ENCODE assay signal across 16 mouse cellular contexts in the genomic region with DNA sequence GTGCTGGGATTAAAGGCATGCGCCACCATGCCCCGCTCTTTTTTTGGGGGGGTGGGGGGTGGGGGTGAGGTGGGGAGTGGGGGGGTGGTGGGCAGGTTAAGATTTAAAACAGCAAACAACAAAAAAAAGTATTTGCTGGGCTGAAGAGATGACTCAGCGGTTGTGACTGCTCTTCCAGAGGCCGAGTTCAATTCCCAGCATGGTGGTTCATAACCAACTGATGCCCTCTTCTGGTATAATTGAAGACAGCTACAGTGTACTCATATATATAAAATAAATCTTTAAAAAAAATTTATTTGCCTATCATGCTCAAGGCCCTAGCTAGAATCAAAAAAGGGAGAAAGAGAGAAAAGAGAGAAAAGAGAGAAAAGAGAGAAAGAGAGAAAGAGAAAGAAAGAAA. TPM values are rescaled to one million over a fixed set of nuclear protein-coding genes. Genes with fewer than 3 reads are reported as not detected.
DNase-seq lines count a peak whose midpoint lies in the region; ATAC-seq and TF ChIP-seq lines count a peak whose summit lies in the region.
"Had no signal": no experiment of that assay in that cellular context is flagged by ENCODE, and none has a peak within 500 bp of the region (broad histone marks: within the 10 kb centered on the region; RNA-seq: fewer than 3 reads in every experiment).

No protein-coding gene starts in this region.

- no peak for TF ChIP-seq POLR2A in heart, adult 2 months (IDR thresholded peaks at IDR 0.05; ENCODE audit: insufficient read depth, low read depth, low read length)
- no peak for TF ChIP-seq POLR2A in liver, adult 2 months (IDR thresholded peaks at IDR 0.05; ENCODE audit: extremely low read depth, insufficient read depth, low read length)

- H3K4me2 ChIP-seq in liver, embryonic 12.5 days: no peak overlapping the region
- H3K4me2 ChIP-seq: embryonic facial prominence, embryonic 13.5 days; forebrain, embryonic 13.5 days; limb, embryonic 15.5 days had no signal

- no peak for TF ChIP-seq EP300 in heart, adult 2 months (IDR thresholded peaks at IDR 0.05; ENCODE audit: insufficient read depth, low read depth, low read length)

- no peak overlapping the region for H3K4me3 ChIP-seq in heart, adult 2 months
- no peak overlapping the region for H3K4me3 ChIP-seq in liver, adult 2 months (ENCODE audit: insufficient read depth, low read depth, low read length)
- H3K4me3 ChIP-seq in liver, embryonic 12.5 days: no peak overlapping the region
- H3K4me3 ChIP-seq: embryonic facial prominence, embryonic 13.5 days; forebrain, embryonic 13.5 days; limb, embryonic 15.5 days had no signal

- no peak overlapping the region for H3K9ac ChIP-seq in heart, adult 2 months (ENCODE audit: low read depth, low read length)
- no peak overlapping the region for H3K9ac ChIP-seq in liver, adult 2 months (ENCODE audit: low read depth, low read length)
- no peak overlapping the region for H3K9ac ChIP-seq in liver, embryonic 12.5 days
- H3K9ac ChIP-seq: forebrain, embryonic 13.5 days; limb, embryonic 15.5 days had no signal

- no peak for DNase-seq in heart, adult 2 months
- no peak for DNase-seq in heart, adult 8-10 months (ENCODE audit: low spot score)
- peak; percentile 13 for DNase-seq in liver, adult 2 months (ENCODE audit: extremely low read depth, low read depth, low spot score)
- peak; percentile 39 for DNase-seq in ES-CJ7 (ENCODE audit: low read depth, low spot score)
- peak; percentile 21 for DNase-seq in c-Kit-positive CD71-positive TER-119-negative erythroid progenitor cells, embryonic 14.5 days (ENCODE audit: low read depth)
- no peak for DNase-seq in frontal cortex, postnatal 10 days (ENCODE audit: low spot score in 2 of 2)
- DNase-seq: cerebellum, postnatal 36 days; gastrocnemius, postnatal 36 days; kidney, postnatal 36 days; right cerebral cortex, postnatal 4 days had no signal

- TF ChIP-seq CTCF in heart, adult 2 months (IDR thresholded peaks at IDR 0.05): peak; percentile 57
- no peak for TF ChIP-seq CTCF in liver, adult 2 months (IDR thresholded peaks at IDR 0.05; ENCODE audit: low read depth, low read length)

- WGBS in heart, adult 2 months: 76% methylated on average over 4 of the region's 4 CpGs
- WGBS in liver, adult 2 months: 71% methylated on average over 4 of the region's 4 CpGs
- WGBS in liver, embryonic 12.5 days (ENCODE audit: insufficient replicate concordance): 78% methylated on average over 4 of the region's 4 CpGs

- H3K79me2 ChIP-seq in heart, adult 2 months (replicated peaks; ENCODE audit: control insufficient read depth, insufficient read depth, low read length): peaks cover 3% of the 10 kb centered on the region; the same call in 1 of the 2 replicates
- H3K79me2 ChIP-seq in liver, adult 2 months (ENCODE audit: control insufficient read depth, insufficient read depth, low read length): peaks cover 3% of the 10 kb centered on the region; the same call in 1 of the 2 replicates

- 0 out of 2 replicates have a peak, but pooled peaks cover 2% of the 10 kb centered on the region for H3K36me3 ChIP-seq in heart, adult 2 months (ENCODE audit: control insufficient read depth, insufficient read depth, low read length)
- H3K36me3 ChIP-seq in liver, adult 2 months (ENCODE audit: control insufficient read depth, insufficient read depth, low read length): peaks cover 27% of the 10 kb centered on the region
- H3K36me3 ChIP-seq in liver, embryonic 12.5 days: peaks cover 70% of the 10 kb centered on the region

- no peaks in the 10 kb centered on the region for H3K4me1 ChIP-seq in heart, adult 2 months (ENCODE audit: control insufficient read depth, insufficient read depth, low read length)
- peaks cover 3% of the 10 kb centered on the region; the same call in 1 of the 2 replicates for H3K4me1 ChIP-seq in liver, adult 2 months (ENCODE audit: control insufficient read depth, insufficient read depth, low read length)
- H3K4me1 ChIP-seq in liver, embryonic 12.5 days: peaks cover 21% of the 10 kb centered on the region

- intact Hi-C loops in heart, adult 2 months (cut with DNase I): loop anchor here (2.0 kb wide), 1 partner anchor 125 kb away; no protein-coding TSS in a partner anchor

- H3K9me3 ChIP-seq in liver, embryonic 12.5 days (replicated peaks): no peaks in the 10 kb centered on the region
- H3K9me3 ChIP-seq: embryonic facial prominence, embryonic 13.5 days; forebrain, embryonic 13.5 days; limb, embryonic 15.5 days had no signal

- H3K27me3 ChIP-seq in heart, adult 2 months (ENCODE audit: control insufficient read depth, insufficient read depth, low read length): no peaks in the 10 kb centered on the region
- no peaks in the 10 kb centered on the region for H3K27me3 ChIP-seq in liver, adult 2 months (ENCODE audit: control insufficient read depth, insufficient read depth, low read length)
- no peaks in the 10 kb centered on the region for H3K27me3 ChIP-seq in liver, embryonic 12.5 days (replicated peaks)
- H3K27me3 ChIP-seq: embryonic facial prominence, embryonic 13.5 days; forebrain, embryonic 13.5 days; limb, embryonic 15.5 days had no signal

- no peak overlapping the region for H3K27ac ChIP-seq in heart, adult 2 months
- no peak overlapping the region for H3K27ac ChIP-seq in liver, adult 2 months (replicated peaks; ENCODE audit: insufficient read depth, low read depth, low read length)
- no peak overlapping the region for H3K27ac ChIP-seq in liver, embryonic 12.5 days
- H3K27ac ChIP-seq: embryonic facial prominence, embryonic 13.5 days; forebrain, embryonic 13.5 days; limb, embryonic 15.5 days; macrophage had no signal

- no peak for ATAC-seq in liver, embryonic 12.5 days
- no peak for ATAC-seq in frontal cortex, adult (ENCODE audit: low TSS enrichment)
- ATAC-seq: forebrain, embryonic 13.5 days had no signal

RNA-seq across cellular contexts. Expression of gene Diexf, which starts 4.2 kb away (rescaled TPM):
- total RNA-seq in heart, adult 2 months (2021): 10 to 100 TPM in 1 of 2 experiments, 1 to 10 TPM in 1; 7.8 to 10.2 TPM
- polyA plus RNA-seq in heart, adult 2 months (2012; rRNA removed): 7.3 and 17.5 TPM in 2 replicates
- 1 to 10 TPM; 7.4 to 9.8 (median 9.0) TPM for total RNA-seq in heart, adult 8-10 months (2022)
- 5.2 and 6.2 TPM in 2 replicates for total RNA-seq in liver, adult 2 months (2014; rRNA removed)
- 8.0 and 11.0 TPM in 2 replicates for polyA plus RNA-seq in liver, adult 2 months (2012; rRNA removed)
- 4.4 and 5.4 TPM in 2 replicates for polyA plus RNA-seq in liver, embryonic 12.5 days (2016; fragmentation: Nextera tagmentation; extraction: Ambion mirVana)

RNA-seq across cellular contexts. Expression of gene Irf6, which starts 27.1 kb away (rescaled TPM):
- 1 to 10 TPM; 1.9 to 2.1 TPM for total RNA-seq in heart, adult 2 months (2021)
- 2.5 and 3.6 TPM in 2 replicates for polyA plus RNA-seq in heart, adult 2 months (2012; rRNA removed)
- 1 to 10 TPM; 1.2 to 2.7 (median 1.8) TPM for total RNA-seq in heart, adult 8-10 months (2022)
- 33.4 and 38.0 TPM in 2 replicates for total RNA-seq in liver, adult 2 months (2014; rRNA removed)
- 42.5 and 56.0 TPM in 2 replicates for polyA plus RNA-seq in liver, adult 2 months (2012; rRNA removed)
- polyA plus RNA-seq in liver, embryonic 12.5 days (2016; fragmentation: Nextera tagmentation; extraction: Ambion mirVana): 2.6 and 2.8 TPM in 2 replicates
- polyA plus RNA-seq: macrophage had no signal

RNA-seq across cellular contexts. Expression of gene A130010J15Rik, which starts 42.0 kb away (rescaled TPM):
- total RNA-seq in heart, adult 2 months (2021): 1 to 10 TPM; 3.3 to 3.5 TPM
- 2.7 and 5.1 TPM in 2 replicates for polyA plus RNA-seq in heart, adult 2 months (2012; rRNA removed)
- total RNA-seq in heart, adult 8-10 months (2022): 1 to 10 TPM; 3.9 to 5.5 (median 4.8) TPM
- 8.1 and 8.7 TPM in 2 replicates for total RNA-seq in liver, adult 2 months (2014; rRNA removed)
- 2.7 and 3.5 TPM in 2 replicates for polyA plus RNA-seq in liver, adult 2 months (2012; rRNA removed)
- polyA plus RNA-seq in liver, embryonic 12.5 days (2016; fragmentation: Nextera tagmentation; extraction: Ambion mirVana): 6.9 and 7.7 TPM in 2 replicates

Comparison
In these comparisons a context has a peak if more than half of its experiments do, and no peak if none do; other contexts are left out.
1. DNase-seq: peak in liver, adult 2 months (single experiment), ES-CJ7 (single experiment) and c-Kit-positive CD71-positive TER-119-negative erythroid progenitor cells, embryonic 14.5 days (single experiment); none in heart, adult 2 months (0 of 2), heart, adult 8-10 months (single experiment) and frontal cortex, postnatal 10 days (0 of 2).